Mouse (Mus musculus): Measurements from ENCODE around the gene Fzd4.

The Fzd4 gene

DNA sequence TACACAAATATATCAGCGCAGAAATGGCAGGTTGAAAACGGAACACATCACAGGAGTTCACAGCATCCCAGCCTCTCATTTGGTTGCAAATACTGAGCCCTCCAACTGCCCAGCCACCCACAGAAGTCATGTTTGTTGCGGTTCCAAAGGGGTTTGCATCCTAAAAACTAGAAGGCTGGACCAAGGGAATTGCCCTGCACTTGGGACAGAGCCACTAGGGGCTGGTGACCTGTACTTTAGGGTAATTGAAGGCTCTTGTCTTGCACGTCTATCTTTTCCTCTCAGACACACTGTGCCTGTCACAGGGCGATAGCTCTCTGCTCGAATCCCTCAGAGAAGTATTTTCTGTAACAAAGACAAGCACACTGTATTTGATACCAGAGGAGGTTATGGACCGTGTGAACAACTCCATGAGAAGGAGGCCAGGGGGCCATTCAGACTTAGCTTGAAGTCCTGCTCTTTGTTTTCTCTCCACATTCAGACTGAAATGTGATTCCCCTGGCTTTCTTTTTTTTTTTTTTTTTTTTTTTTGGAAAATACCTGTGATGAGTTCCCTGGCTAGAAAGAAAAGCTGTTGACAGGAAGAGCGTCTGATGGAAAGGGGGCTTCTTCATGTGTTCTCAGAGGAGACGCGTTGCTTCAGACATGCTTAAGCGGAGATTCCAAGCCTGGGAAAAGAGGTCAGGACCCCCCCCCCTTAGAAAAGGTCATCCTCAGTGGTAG, 2.9 kb upstream of the Fzd4 start:
- DNase-seq = no peak

DNA sequence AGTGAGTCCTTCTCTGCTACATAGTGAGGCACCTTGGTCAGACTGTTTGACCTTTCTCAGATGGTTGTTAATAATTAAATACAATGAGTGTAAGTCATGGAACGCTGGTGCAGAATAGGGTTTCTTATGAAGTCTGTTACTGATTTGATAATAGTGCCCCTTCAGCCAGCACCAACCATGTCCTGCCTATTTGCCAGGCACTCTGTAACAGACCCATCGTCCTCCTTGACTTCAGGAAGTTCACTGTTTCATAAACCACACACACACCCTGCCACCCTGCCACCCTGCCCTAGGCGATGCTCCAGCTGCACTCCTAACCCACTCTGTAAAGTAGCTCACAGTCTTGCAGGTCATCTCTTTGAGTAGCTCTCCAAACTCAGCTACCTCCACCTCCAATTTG, 2.2 kb upstream of the Fzd4 start:
- DNase-seq = no peak

DNA sequence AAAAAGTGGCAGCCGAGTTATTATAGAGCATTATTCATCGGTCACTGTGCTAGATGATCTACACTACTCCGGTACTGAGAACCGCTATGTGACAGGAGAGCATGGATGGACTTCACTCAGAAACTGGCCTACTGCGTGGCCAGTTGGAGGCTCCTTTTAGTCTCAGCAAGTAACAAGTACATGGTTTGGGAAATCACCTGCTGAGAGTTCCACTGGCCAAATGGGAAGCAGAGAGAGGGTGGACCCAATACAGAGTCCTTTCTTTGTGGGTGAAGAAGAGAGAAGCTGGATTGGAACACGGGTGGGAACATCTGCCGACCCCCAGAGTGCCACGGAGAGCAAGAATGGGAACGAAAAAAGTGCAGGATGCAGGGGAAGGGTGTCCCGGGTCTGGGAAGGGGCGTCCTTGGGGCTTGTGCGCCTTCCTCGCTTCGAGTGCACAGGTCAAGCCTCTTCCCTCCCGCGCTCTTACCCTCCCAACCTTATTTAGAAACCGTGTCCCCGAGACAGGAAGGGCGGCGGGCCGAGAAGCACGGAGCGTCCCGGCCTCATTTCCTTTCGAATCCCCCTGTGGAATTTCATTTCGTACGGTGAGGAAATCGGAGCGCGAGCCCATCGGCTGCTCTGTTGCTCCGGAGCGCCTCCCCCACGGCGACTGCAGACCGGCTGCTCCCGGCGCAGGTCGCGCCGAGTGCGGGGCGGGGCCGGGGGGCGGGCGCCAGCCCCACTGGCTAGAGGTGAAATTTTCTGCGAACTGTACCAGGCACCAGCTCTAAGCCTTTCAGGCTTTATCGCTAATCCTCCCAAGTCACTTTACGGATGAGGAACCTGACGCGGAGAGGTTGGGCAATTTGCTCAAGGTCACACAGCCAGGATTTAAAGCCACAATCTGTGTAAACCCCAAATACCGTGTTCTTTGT, 842 bp upstream of the Fzd4 start:
- DNase-seq = peak; percentile 76

DNA sequence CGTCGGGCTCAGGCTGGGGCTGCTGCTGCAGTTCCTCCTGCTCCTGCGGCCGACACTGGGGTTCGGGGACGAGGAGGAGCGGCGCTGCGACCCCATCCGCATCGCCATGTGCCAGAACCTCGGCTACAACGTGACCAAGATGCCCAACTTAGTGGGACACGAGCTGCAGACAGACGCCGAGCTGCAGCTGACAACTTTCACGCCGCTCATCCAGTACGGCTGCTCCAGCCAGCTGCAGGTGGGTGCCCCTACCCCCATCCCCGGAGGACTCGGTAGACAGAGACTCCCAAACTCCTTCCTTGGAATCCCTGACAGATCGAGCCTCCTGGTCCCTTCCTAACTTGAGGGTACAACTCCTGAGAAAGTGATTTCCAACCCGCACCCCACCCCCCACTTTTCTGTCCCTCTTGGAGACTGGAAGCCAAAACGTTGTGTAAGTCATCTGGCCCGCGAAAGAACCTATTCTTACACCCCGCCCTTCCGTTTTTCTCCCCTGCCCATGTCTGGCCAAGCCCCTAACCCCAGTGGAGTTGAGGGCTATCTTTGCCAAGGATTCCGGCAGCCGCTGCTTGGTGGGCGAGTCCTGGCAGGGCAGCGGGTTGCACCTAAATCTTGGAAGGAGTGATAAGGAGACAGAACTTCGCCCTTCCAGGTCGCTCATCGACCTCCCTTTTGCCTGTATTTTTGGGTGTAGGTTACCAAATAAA, 732 bp downstream of the Fzd4 start:
- DNase-seq = peak; percentile 20

DNA sequence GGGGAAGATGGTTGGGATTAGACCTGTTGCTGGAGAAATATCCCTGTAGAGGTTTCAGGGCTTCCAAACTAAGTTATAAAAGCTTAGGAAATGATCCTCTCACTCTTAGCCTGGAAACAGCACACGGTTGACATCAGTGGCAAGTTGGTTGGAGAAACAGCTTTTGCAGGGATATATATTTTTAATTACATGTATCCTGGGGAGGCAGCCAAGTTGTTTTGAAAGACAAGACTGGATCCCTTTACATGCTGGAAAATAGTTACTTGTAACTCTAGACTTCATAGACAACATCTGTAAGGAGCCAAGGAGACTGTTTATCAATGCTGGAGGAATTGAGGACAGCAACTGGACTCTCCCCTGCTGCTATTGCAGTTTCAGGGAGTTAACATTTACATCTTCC, 1.9 kb downstream of the Fzd4 start:
- DNase-seq = no peak

DNA sequence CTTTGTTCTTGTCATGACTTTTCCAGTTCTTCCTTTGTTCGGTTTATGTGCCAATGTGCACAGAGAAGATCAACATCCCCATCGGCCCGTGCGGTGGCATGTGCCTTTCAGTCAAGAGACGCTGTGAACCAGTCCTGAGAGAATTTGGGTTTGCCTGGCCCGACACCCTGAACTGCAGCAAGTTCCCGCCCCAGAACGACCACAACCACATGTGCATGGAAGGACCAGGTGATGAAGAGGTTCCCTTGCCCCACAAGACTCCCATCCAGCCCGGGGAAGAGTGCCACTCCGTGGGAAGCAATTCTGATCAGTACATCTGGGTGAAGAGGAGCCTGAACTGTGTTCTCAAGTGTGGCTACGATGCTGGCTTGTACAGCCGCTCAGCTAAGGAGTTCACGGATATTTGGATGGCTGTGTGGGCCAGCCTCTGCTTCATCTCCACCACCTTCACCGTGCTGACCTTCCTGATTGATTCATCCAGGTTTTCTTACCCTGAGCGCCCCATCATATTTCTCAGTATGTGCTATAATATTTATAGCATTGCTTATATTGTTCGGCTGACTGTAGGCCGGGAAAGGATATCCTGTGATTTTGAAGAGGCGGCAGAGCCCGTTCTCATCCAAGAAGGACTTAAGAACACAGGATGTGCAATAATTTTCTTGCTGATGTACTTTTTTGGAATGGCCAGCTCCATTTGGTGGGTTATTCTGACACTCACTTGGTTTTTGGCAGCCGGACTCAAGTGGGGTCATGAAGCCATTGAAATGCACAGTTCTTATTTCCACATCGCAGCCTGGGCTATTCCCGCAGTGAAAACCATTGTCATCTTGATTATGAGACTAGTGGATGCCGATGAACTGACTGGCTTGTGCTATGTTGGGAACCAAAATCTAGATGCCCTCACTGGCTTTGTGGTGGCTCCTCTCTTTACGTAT, 3.1 kb downstream of the Fzd4 start:
- DNase-seq = no peak

DNA sequence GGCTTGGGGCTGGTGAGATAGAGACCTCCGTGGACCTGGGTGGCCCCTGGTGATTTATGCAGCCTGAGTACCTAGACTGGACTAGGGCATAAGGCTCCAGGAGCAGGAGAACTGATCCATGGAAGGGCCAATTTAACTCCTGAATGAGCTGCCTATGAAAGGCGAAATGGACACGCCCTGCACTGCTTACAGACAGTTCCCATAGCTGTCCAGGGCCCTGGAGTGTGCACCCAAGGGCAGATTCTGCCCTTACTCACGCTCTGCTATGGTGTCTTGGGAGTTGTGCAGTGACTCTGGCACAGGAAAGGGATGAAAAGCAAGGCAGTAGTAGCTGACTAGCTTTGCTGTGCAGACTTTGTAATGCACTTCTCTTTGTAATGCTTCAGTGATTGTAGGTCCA, 6.1 kb downstream of the Fzd4 start:
- DNase-seq = no peak

DNA sequence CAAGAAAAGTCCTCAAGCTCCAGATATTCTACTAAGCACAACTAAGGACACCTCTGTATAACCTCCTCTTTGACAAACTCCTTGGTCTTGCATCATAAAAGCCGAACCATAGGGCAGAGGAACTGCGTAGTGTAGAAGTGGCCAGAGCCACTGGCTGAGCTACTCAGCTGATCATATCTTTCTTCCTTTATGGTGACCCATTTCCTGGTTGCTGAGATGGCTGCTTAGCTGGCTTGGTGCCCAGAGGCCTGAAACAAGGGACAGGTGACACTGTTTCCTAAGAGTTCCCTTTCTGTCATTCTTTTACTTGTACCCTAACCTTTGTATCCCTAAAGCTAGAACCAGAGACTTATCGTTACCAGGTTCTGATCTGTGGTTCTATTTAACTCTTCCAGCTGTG, 7.2 kb downstream of the Fzd4 start:
- DNase-seq = peak; percentile 30

DNA sequence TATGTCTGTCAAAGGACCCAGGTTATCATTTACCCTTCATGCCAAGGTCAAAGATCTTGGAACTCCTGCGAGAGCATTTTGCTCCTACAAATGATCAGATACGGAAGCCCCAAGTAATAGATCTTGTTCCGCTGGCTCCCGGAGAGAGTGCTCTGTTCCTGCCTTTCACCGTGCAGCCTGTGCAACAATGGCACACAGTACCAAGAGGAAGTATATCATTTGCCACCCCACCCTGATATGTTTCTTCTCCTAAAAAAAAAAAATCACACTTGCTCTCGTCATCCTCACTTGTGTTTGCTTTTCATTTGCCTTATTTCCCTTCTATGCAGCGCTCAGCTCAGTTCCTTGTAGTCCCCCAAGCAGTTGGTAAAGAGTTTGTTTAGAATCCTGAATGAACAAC, 7.9 kb downstream of the Fzd4 start:
- DNase-seq = no peak

DNA sequence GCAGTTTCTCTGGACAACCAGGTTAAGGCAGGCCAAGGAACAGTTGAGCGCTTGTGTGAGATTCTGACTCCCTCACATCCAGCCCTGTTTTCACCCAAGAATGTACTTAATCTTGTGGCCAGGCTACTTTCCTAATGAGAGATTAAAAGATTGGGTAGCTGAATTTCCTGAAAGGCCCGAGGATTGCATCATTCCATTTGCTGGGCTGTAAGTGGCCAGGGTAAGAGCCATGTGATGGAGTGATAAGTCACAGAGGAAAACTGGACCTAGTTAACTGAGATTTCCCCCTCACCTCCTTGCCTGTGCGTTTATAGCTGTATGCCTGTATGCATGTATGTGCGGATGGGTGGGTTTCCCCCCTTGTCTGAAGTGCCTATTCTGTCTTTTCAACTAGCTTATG, 11.9 kb downstream of the Fzd4 start:
- no peak for DNase-seq

DNA sequence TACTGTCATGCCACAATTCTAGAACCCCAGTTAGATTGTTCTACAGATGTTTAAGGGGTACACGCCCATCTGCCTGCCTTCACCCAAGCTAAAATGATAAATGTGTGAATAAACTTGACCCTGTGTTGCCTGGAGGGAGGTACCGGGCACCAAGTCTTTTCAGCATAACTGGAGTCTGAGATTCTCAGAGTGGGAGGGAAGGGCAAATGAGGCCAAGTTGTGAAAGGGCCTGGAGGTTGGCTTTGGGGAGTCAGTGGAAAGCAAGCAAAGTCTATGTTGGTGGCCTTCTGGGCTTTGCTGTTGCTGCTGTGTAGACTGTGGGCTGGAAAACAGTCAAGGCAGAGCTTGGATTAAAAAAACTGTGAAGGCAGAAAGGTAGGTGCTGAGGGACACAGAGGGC, 13.6 kb downstream of the Fzd4 start:
- no peak for DNase-seq

DNA sequence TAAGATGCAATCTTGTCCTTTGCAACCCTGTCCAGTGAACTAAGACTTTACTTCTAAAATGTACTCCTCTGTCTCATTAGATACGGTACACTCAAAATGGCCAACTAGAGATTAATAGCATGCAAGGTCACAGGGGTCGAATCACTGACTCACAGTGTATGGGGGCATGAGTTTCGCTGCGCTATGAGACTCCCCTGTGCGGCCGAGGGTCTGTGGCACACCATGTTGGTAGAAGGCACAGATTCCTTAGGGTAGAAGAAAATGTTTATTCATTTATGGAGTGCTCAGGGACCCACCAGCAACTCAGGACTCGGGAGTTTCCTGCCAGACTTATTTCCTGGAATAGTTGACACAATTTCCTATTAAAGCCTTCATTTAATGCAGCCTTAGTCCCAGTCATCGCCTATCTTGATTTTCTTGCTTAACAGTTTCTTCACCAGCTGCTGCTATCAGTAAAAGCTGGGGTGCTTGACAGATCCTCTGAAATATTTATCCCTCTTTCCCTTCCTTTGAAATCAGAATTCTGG, 14.0 kb downstream of the Fzd4 start:
- DNase-seq = no peak

DNA sequence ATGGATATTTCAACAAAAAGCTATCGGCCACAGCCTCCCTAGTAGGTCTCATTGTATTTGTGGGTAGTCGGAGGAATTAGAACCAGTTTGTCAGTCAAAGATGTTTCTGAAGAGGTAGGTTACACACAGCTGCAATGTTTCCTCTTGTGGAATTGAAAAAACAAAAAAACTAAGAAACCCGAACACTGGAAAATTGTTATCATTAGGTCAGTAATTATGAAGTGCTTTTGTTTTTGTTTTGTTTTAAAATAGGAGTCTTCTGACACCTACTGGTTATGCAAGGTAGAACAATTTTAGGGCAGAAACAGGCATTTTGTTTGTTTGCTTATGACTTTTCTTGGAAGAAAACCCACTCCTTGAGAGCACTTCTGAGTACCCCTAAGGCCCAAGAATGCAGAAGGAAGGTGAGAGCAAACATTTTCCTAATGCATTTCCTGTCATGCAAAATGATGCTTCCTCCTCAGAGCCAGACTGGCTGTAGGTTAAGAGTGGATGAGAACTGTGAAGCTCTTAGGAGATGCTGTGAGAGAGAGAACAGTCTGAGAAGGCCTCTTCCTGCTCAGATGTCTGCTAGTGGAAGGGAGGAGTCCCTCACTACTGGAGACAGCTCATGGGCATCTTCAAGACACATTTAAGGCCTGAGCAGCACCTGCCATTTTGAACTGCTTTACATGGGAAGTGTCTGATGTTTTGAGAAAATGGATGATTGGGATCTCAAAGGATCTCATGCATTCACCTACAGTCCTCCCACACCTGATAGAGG, 14.9 kb downstream of the Fzd4 start:
- no peak for DNase-seq

DNA sequence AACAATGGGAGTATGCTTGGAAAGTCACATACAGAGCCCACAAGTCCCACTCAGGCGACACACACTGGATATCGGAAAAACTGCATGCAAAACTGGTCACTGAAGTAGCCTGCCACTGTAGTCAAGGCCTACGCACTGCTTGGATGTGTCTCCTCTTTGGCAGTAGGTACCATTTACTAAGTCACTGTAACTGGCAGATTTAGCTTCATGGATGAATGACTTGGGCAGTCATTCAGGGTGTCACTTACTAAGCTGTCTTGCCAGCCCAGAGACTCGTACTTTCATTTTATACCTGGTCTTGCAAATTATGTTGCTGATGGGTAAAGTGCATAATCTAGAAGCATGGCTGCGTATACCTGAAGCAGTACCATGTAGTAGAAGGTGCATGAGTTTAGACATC, 17.1 kb downstream of the Fzd4 start:
- DNase-seq = no peak

DNA sequence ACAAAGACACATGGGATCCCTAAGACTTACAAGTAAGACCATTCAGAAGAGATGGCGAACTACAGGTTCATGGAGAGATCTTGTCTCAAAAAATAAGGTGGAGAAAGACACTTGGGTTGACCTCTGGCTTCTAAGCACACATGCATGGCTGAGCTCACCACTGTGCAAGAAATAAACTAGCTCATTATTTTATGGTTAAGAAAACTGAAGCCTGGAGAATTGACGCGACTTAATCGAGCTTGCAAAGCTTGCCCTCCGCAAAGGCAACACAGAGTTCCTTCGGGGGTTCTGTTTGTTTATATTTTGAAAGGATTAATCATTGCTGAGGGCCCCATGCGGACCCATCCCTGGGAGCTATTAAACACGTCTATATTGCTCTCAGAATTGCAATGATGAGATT, 18.5 kb downstream of the Fzd4 start:
- no peak for DNase-seq

DNA sequence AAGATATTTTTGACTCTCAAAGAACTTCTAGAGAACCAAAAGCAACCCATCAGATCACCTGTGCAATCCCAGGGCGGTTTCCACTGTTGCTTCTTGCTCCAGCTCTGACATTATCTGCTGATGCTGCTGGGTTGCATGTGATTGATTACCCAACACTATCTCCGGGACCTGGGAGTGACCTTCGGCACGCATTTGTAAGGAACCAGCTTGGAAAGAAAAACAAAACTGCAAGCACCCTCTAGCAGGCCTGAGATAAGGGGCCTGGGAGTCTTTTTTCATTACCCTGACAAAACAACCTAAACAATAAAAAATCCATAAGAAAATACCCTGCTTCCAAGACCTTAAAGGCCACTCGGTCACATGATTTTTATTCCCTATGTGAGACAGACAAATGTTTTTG, 19.0 kb downstream of the Fzd4 start:
- peak; percentile 18 for DNase-seq

DNA sequence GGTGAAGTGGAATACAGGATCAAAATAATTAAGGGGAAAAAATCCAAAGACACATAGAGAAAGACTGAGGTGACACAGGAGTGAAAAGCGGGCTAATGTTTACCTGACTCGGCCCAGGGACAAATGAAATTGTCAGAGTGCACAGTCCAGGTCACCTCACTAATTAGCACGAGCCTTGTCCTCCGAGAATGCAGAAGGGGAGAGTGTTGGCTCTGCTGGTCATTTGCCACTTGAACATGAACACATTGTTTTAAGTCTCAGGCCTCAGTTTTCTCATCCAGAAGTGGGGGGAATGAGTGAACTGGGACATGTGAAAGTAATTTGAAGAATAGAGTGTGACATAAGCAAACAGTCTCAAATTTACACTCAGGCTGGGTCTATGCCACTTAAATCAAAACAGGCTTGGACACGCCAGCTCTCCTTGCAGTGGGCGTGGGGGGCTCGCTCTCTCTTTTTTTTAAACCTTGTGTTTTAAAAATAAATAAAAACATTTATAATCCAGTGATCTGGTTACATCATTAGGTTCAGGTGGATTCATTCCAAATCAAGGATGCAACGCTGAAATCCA, 19.6 kb downstream of the Fzd4 start:
- no peak for DNase-seq

DNA sequence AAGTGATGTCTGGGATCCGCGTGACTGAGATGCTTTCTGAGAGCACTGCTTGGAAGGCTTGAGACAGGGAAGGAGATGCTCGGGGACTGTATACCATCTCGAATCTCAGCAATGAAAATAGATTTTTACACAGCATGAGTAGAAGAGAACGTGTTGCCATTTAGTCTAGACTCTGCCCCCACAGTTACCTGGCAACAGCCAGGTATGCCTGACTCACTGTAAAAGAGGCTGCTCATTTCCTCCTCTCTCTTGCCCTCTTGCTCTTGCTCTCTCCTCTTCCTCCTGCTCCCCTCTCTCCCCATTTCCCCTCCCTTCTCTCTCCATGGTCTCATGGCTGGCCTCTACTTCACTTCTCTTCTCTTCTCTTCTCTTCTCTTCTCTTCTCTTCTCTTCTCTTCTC, 20.5 kb downstream of the Fzd4 start:
- no peak for DNase-seq

DNA sequence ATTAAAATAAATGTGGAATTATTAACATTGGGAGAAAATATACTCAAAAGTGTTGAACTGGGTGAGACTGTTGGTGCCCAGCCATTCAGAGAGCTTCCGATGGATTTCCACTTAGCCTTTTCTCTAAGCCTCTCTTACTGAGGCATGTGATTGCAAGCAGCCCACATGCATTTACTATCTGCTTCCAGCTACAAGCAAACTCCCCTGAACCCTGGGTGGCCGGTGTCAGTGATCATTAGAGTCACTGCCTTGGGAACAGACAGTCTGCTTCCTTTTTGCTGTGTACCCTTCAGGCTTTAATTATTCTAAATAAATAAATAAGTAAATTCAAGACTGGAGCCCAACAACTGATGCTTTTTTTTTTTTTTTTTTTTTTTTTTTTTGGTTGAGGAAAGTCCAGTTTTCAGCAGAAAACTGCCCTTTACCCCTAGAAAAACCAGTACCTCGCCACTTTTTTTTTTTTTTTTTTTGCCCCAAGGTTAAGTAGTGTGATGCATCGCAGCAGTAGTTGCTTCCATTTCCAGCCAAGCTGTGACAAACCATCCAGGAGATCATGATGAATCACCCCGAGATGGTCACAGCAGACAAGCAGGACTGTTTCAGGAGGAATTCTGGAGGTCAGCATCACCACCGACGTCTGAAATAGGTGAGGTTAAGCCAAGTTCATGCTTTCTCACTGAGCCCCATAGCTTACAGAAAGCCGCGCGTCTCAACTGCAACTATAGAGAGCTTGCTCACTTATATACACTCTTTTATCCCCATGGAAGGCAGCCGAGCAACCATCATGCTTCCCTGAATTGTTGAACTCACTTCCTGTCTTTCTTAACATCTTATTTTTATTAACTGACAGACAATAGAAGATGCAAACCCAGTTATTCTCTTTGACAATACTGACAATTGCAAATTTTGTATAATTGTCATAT, 21.9 kb downstream of the Fzd4 start:
- no peak for DNase-seq

DNA sequence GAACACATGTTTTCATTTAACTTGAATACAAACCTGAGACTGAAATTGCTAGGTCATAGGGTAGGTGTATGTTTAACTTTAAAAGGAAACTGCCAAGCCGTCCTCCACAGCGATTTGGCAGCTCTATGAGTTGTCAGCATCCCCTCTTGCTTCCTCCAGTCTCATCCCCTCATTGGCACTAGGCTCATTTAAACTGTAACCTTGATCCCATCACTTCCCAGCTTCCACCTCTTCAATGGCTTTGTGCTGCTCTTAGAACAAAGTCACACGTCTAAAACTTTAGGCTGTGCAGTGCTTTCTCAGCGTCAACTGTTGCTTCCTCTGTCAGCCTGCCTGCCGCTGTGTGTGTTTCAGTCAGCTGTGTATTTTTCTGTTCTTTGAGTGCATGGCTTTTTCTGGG, 22.9 kb downstream of the Fzd4 start:
- no peak for DNase-seq
